Mouse (Mus musculus) testis, postnatal 14 days (tissue): ENCODE data around the gene Btg4.
"Not testable (repeated sequence)": the region's sequence is repeated elsewhere in the genome, so short reads cannot be mapped to it uniquely, and the experiment has no call there.

Experiments used
- DNase-seq: peaks from one replicate; pipeline ENCODE4 v3.0.0; 2021; ENCODE audit warnings: low spot score

The Btg4 gene

DNA sequence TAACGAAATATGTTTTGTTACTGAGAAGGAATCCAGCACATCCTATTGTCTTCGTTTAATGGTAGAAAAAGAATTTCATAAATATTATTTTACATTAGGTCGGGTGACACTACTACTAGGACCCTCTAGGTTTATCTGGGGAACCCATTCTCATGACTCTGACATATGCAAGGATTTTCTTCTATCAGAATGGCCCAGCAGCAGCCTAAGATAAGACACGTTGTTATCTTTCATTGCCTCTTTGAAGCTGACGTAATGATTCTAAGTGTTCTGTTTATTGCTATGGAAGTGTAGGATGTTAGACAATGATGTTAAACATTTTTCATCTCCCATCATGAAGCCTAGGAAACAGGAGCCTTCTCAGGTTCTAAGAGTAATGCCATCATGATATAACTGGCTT lies 33.0 kb downstream of the Btg4 start:
- no peak for DNase-seq

DNA sequence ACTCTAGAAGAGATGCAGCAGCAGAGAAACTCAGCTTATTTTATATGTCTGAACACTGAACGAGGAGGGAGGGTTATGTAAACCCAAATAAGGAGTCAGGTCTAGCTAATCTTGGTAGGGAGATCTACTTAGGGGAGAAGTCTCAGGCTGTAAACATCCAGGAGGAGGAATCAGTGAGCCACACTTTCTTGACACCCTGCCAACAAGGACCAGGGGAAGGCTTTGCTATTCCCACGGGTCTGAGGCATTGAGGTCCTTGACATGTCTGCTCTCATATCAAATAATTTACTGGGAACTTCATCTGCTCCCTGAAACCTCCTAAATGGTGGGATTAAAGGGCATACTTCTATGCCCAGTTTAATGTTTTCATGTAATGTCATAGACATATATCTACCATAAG lies 35.6 kb downstream of the Btg4 start:
- no peak for DNase-seq

DNA sequence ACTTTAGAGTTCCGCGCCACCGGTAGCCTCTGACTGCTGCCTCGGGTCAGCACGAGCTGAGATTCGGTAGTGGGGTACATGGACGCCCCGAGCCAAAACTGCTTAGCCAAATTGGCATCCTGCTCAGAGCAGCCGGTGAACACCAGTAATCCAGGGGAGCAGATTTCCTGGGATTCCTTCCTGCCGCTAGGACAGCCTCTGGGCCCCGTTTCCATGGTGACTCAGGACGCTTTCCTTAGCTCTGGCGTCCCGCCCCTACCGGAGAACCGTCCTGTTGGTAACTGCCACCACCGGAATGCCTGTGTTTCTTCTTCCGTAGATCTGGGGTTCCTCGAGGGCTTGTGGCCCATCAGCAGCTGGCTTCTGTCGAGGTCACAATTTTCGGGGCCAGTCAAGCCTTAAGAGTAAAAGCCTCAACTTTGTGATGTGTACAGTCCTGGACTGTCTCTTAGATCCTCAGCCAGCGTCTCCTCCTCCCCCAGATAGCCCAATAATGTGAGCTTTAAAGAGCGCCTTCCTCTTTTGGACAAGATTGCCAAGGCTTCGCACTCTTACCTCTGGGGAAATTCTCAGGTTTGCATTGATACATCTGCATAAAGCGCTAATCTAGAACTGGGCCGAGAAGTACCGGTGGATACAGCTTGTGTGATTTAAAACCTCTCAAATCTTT lies 41.2 kb downstream of the Btg4 start, which contains the start of gene 4833427G06Rik:
TSS of gene 4833427G06Rik (minus strand) at position 323 of the 670 bp plus-strand sequence.
- peak; percentile 57 for DNase-seq

DNA sequence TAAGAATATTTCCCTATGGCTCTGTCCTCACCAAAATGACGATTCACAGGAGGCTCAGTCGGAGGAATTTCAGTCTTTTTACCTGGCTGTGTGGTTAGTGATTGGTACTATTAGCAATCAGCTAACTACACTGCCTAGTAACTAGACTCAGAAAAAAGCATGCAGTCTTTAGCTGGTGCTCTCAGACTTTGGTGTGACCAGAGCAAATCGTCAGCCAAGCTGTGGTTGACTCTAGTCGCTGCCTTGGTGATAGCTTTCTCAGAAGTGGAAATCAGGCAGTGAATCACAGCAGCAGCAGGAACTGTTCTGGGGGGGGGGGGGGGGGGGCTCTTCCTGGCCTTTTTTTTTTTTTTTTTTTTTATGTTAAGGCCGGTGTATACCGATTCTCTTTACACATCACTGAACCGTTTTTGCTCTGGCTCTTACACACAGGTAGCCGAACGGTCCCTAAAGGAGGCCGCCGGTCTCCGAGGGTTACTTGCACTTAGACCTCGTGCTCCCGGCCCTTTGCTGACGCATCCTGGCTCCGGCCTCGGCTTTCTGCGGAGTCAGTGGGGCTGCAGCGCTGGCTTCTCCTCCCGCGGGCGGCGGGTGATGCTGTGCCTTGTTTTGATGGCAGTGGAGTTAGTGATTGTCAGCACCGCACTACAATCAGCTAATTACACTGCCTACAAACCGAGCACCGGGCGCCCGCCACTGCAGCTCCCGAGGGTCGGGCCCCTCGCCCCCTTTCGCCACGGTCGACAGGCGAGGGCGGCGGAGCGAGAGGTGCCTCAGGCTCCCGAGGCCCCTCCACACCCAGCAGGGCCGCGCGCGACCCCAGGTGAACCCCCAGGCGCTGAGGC lies 42.5 kb downstream of the Btg4 start:
- DNase-seq = peak; percentile 70

DNA sequence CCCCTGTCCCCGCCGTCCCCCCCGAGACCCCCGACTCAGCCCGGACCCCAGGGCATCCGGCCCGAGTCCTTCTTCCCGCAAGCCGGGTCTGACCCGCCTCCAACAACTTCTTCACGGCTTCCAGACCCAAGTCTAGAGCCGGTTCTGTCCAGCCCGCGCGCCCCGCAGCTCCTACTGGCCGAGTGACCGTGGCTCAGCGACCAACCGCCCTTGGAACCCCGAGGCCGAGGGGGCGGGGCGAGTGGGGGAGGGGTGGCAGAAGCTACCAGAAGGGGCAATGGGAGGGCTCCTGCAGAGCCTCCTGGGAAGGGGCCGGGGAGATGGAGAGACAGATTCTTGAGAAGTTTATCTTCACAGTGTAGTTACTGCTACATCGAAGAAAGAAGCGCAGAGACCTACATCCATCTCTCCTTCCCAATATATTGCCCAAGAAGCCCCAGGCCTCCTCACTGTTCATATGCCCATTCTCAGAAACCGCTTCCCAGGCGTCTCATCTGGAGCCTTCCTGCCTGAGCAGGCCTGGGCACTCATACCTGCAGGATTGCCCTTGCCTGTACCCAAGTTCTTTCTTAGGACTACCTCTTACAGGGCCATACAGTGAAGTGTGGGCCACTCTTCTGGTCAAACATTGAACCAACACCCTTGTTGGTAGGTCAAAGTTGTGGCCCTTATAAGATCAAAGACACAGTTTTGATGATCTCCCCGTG lies 43.3 kb downstream of the Btg4 start:
- DNase-seq = peak; percentile 79

DNA sequence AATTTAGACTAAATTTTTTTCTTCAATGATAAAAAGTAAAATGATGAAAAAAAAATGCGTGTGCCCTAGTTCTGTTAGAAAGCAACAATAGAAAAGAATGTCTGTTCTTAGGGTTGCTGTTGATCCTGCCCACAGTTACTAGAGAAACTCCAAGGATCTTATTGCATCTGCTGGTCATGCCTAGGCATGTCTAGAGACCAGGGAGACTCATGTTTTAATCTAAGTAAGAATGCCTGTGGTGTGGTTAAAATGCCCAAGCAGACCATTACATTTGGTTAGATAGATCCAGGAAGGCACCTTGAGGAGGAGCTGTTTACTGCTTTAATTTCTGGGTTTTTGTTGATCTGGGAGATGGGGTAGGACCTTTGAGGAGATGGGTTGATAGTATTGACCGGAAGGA lies 45.0 kb downstream of the Btg4 start:
- no peak for DNase-seq

DNA sequence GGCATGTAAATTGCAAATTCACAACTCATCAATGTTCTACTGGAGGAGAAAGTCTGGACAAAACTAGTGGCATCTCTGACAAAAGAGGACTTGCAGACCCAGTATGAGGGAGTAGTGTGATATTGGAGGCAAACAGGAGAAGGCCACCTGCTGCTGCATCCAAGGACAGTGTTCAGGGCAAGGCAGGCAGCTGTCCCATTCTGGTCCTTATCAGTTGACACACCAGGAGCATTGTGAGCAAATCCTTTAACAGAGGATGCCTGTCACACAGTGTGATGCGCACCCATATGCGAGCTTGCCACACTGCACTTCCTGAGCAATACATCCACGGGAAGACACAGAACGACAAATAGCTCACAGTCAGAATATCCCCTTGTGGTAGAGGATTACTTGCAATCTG lies 54.1 kb downstream of the Btg4 start:
- DNase-seq = no peak

DNA sequence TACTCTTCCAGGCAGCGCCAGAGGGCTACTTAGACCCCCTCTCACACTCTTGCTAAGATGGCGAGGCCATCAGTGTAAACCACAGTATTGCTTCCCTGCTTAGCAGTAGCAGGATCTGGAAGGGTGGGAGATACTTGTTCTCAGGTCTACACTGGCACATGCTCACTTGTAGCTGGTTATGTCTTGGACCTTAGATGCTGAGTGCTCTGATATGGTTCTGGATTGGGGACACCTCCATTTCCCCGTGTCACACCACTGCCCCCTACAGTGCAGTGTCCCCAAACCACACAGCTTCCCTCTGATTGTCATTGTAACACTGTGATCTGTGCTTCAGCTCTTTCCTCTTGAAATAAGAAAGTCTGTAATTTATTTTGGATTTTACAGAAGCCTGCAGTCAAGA lies 76.3 kb downstream of the Btg4 start:
- DNase-seq = no peak

DNA sequence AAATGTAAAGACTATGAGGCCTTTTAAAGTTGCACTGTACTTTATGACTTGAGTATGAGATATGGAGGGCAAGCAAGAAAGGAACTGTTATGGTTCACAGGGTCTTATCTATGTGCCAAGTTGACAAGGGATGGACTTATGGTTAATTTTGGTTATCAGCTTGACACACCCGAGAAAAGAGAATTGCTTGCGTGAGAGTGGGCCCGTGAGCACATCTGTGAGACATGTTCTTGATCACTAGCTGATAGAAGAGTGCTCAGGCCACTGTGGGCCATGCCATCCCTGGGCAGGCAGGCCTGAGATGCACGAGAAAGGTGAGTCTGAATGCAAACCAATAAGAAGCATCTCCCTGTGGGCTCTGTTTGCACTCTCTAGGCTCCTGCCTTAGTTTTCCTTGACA lies 76.7 kb downstream of the Btg4 start:
- DNase-seq = no peak

DNA sequence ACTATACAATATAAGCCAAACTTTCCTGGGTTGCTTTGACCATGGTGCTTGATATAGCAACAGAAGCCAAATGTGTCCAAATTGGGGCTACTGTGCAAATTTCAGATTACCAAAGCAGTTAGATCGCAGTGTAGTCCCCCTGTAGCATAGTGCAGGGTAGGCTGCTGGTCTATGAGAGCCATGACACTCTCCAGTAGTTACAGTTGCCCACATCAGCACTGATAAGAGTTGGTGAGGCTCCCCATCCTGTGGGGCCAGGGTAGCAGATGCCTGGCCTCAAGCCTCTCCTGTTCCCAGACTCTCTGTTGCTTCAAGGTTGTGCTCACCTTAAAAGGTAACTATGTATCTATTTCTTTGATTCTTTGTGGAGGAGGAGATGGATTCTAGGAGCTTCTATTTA lies 77.1 kb downstream of the Btg4 start:
- no peak for DNase-seq

DNA sequence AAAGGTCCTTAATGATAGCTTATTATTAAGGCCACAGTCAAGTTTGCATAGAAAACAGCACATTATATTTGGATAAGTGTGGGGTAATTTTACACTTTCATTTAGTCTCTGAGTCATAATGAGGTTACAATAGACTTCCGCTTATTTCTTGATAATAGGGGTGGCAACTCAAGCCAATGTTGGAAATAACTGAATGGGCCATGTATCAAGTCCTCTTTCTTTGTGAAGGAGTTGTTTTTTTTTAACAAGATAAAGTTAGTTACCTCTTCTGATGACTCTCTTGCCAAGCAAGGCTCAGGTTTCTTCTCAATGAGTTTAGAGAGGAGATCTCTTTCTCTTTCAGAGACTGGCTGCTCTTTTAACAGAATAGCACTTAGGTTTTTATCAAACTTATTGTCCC lies 77.6 kb downstream of the Btg4 start:
- no peak for DNase-seq

DNA sequence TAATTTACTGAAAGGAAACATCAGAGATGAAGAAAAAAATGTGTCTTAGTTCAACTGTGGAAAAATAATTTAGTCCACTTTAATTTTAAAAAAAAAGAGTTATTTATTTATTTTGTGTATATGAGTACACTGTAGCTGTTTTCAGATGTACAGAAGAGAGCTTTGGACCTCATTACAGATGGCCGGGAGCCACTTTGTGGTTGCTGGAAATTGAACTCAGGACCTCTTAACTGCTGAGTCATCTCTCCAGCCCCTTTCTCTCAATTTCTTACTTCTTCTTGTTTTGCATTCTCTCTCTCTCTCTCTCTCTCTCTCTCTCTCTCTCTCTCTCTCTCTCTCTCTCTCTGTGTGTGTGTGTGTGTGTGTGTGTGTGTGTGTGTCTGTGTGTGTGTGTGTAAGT lies 78.7 kb downstream of the Btg4 start:
- not testable (repeated sequence) for DNase-seq

DNA sequence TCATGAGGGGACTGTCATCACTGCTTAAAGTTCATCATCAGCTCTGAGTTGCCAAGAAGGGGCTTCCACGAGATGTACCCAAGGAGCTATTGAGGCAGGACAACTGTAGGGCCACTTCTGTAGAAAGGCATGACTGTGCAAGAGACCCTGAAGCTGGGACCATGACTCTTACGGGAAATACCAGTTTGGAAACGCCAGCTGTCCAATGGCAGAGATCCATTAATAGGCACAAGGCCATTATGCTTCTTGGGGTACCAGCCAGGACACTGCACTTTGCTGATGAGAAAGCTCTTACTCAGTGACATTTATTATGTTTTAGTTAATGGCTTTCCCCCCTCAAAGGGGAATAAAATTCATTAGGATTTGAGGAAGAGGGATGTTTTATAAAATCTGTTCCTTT lies 80.0 kb downstream of the Btg4 start:
- no peak for DNase-seq

DNA sequence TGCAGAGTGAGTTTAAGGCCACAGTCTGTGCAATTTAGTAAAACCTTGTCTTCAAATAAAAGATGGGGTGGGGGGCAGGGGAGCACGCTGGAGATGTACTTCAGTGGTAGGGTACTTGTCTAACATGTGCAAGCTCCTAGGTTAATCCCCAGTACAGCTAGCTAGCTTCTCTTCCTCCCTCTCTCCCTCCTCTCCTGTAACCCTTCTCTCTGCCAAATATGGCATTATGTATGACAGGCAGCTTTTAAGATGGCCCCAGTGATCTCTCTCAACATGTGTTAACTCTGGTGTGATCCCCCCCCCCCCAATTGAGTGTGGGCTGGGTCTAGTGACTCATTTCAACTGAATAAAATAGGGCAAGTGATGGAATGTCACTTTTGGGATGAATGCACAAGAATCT lies 82.7 kb downstream of the Btg4 start:
- no peak for DNase-seq

DNA sequence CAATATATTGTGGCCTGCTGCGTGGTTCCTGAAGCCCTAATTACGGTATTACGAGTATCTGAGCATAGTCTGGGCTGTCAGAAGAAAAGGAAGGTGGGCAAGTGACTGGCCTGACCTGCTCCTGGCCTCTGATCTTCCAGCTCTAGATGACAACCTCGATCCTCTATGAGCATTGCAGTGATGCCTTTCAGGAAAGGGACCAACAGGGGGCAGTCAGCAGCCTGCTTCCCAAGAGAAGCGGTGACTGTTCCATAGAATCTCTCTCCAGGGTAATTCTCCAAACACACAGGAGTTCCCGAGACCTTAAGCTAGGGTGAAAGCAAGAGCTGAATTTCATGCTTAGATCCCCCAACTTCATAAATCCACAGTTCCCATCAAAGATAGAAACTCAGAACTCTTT lies 83.5 kb downstream of the Btg4 start:
- DNase-seq = no peak

DNA sequence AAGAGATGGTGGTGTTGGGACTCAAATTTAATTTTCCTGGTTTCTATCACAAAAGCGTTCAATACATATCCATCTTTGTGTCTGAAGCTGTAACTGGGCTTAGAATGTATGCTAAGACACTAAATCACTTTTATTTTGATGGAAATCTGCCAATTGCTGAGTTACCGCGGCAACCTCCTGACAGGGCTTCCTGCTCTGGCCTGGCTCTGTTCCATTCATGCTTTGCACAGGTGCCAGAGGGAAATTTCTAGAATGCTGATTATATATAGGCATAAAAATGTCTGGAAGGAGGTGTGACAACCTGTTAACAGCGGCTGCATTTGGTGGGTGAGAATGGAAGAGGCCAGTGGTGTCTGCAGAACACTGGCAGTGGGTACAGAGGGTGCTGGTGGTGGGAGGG lies 85.8 kb downstream of the Btg4 start:
- no peak for DNase-seq

DNA sequence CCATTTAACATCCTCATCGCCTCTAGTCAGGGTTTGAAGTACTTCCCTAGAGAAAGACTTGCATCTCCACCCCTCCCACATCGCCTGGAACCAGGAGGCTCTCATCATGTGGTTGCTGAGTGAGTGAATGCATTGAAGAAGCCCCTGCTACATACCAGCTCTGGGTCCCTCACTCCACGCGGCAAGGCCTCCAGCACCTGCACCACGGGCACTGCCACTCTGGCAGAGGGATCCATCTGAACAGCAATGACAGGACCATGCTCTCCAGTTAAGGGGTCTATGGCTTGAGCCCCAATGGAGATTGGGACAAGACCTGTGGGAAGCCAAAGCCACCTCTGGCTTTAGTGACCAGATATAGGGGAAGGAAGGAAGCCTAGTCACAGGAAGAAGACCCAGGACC lies 86.6 kb downstream of the Btg4 start:
- DNase-seq = no peak

DNA sequence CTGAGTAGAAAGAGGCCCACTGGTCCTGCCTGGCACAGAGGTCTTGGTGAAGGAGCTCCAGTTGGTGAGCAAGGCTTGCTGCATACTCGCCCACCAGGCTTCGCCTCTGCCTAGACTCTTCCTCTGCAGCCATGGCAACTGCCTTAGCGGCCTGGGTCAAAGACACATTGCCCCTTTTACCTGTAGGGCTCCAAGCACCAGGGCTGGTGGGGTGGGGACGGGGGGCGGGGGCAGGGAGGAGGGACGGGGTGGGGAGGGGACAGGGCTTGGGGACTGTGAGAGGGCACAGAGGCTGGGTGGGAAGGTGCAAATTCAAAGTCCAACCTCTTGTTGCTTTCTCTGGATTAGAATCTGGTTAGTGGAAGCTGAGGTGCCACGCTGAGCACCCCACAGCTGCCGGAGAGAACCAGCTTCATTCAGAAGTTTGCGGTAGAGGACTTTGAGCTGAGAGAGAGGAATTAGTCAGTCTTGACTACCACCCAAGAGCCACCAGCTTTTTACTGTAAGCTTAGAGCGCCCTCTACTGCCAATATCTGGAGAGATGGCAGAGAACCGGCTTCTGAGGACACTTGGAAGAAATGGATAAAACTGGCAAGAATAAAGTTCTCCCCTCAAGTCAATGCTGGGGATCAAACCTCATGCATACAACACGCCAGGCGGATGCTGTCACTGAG lies 91.5 kb downstream of the Btg4 start:
- DNase-seq = peak; percentile 60

DNA sequence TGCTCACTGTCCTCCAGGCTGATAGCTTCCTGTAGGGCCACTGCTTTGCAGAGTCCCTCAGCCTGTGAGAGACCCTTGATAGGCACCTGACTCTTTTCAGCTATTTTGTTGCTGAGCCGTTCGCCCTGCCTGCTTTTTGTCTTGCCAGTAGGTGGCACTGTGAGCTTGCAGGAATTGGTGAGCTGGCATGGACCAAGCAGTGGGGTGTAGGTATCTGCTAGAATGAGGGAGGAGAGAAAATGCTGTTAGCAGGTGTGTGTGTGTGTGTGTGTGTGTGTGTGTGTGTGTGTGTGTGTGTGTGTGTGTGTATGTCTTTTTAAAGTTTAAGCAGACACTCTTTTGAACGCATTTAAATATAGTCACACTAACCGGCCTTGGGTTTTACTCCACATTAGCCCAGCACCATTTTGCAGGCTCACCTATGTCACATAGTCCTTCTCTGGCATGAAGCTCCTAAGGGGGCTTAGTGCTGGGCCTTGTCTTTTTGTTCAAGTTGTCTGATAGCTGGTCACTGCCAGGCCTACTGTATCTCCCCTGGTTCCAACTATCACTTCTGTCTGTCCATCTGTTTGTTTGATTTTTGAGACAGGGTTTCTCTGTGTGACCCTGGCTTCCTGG lies 101.2 kb downstream of the Btg4 start:
- DNase-seq = peak; percentile 62

DNA sequence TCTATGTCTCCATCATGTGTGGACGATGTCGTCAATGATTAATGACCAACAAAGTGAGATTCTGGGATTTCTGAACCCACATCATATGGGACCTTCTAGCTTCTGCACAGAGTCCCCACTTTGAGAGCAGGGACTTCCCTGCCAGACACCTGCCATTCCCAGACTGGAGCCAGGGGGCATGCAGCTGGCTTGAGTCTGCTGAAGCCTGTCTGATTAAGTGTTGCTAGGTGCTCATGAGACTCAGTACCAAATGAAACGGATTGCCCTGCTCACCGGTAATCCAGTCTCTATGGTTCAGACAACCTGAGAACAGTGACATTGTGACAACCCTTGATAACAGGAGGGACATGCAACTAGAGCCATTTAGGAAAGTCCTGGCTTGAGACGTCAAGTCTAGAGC lies 103.3 kb downstream of the Btg4 start:
- DNase-seq = no peak

DNA sequence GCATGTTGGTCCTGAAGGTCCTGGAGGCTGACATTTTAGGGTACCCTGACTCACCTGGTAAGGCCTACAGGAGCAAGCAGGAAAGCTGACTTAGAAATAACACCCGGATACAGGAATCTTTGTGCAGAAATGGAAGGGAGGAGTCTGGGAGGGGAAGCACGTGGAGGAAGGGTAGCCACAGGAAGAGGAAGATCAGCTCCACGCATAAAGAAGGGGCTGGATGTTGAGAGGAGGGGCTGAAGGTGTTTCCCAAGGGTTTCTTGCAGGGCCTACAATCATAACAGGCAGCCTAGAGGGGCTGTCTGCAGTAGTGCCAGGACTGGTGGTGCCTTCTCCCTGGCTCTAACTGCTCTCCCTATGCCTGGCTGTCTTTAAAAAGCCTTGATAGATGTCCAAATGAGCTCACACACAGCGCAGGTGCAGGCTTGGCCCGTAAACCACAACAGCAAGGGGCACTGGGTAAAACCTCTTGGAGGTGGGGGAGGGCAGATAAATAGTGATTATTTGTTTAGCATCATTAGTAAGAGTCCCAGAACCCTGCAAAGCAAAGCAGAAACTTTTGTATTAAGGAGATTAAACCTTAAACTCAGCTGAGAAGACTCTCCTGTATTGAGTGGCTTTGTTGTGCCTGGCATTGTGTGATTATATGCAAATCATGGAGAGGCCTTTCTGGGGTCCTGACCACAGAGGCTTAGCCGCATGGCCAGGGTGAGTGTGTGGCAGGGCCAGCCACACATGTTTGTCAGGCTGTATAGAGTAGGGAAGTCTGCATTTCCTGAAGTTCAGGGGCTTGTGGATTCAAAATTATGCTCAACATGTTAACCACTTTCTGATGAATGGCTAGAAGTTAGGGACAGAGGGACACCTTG lies 104.8 kb downstream of the Btg4 start, which contains the start of gene Gm32742:
TSS of gene Gm32742 (minus strand) at position 206 of the 869 bp plus-strand sequence.
- no peak for DNase-seq
